Mouse (Mus musculus) lung, postnatal 0 days (tissue): ENCODE results near the gene Limd1.

Experiments
- CTCF ChIP-seq: IDR thresholded peaks from 2 replicates; pipeline ENCODE4 v1.5.1; 2016; ENCODE audit warnings: antibody characterized with exemption, mild to moderate bottlenecking
- EP300 ChIP-seq: IDR thresholded peaks from 2 replicates; pipeline ENCODE4 v1.6.1; 2016; ENCODE audit warnings: antibody characterized with exemption, mild to moderate bottlenecking, control low read depth

GRCm38 (mm10) chr9:123529392-123530157 is 51.1 kb downstream of the Limd1 start, which contains the start of gene Sacm1l:
- TF ChIP-seq CTCF = no peak
- no peak for TF ChIP-seq EP300
